Mouse (Mus musculus) G1E (cell line): Measurements from ENCODE around the gene Gimap8. TPM values are rescaled to one million over a fixed set of nuclear protein-coding genes. Genes with fewer than 3 reads are reported as not detected.

ENCODE experiments used
- ATAC-seq: 2 replicates; pipeline ENCODE4 v1.8.0; 2016; ENCODE audit warnings: mild to moderate bottlenecking; ENCODE audit not compliant: insufficient number of reproducible peaks, poor library complexity, low FRiP score, severe bottlenecking; ENCODE audit errors: extremely low read depth
- DNase-seq: peaks from one replicate; pipeline ENCODE4 v3.0.0; 2012; ENCODE audit warnings: low spot score
- H3K27me3 ChIP-seq: 2 replicates; pipeline ENCODE4 v1.6.1; 2012; ENCODE audit warnings: mild to moderate bottlenecking, low read length, inconsistent platforms; ENCODE audit not compliant: insufficient read depth
- H3K36me3 ChIP-seq: replicated peaks from 2 replicates; pipeline ENCODE3; 2012; ENCODE audit warnings: mild to moderate bottlenecking, inconsistent platforms
- H3K4me1 ChIP-seq: 2 replicates; pipeline ENCODE4 v1.6.1; 2012; ENCODE audit warnings: low read depth, low read length, inconsistent platforms, mixed read lengths; ENCODE audit not compliant: insufficient read depth
- H3K4me3 ChIP-seq: 2 replicates; pipeline ENCODE4 v1.5.1; 2012; ENCODE audit warnings: low read depth, mild to moderate bottlenecking, inconsistent platforms, low read length, moderate library complexity, mixed read lengths
- H3K9me3 ChIP-seq: replicated peaks from 2 replicates; pipeline ENCODE4 v1.6.1; 2012; ENCODE audit warnings: inconsistent platforms
- CTCF ChIP-seq: IDR thresholded peaks from 2 replicates; pipeline ENCODE4 v1.5.1; 2012; ENCODE audit warnings: low read depth, low read length, inconsistent platforms, mixed read lengths
- GATA1 ChIP-seq: IDR thresholded peaks from 2 replicates; pipeline ENCODE4 v1.6.1; 2012; ENCODE audit warnings: borderline replicate concordance, low read length, inconsistent platforms, mixed read lengths
- GATA2 ChIP-seq: IDR thresholded peaks from 2 replicates; pipeline ENCODE4 v1.6.1; 2012; ENCODE audit warnings: low read depth, low read length, inconsistent platforms, borderline replicate concordance
- POLR2AphosphoS5 ChIP-seq: IDR thresholded peaks from 2 replicates; pipeline ENCODE4 v1.6.1; 2012; ENCODE audit warnings: low read depth, low read length, inconsistent platforms; ENCODE audit not compliant: insufficient replicate concordance
- TAL1 ChIP-seq: conservative IDR thresholded peaks from 2 replicates; pipeline ENCODE4 v1.6.1; 2012; ENCODE audit warnings: low read depth, low read length, inconsistent platforms, mixed read lengths
- polyA plus RNA-seq: library from polyadenylated mRNA; stranded (reverse); fragments of >175 nt; gene quantifications from 2 replicates; pipeline ENCODE4 v1.2.3, GENCODE M21; 2012
- total RNA-seq, 2 experiments: library from RNA; stranded (forward) in 1 of 2; stranded (reverse) in 1 of 2; fragments of 200-1000 nt in 1 of 2; fragments of >200 nt in 1 of 2; fragmentation: Nextera tagmentation in 1 of 2; gene quantifications; 2 replicates each; pipeline ENCODE4 v1.2.3; 2014 to 2017

The Gimap8 gene
- total RNA-seq (2014; fragmentation: Nextera tagmentation) (not detected in 2 replicates), total RNA-seq (2017) (0.05 TPM in 1 of 2 replicates, not detected in the other), polyA plus RNA-seq (not detected in 2 replicates)

- H3K4me1 ChIP-seq = no peaks in the 10 kb centered on the region
- H3K27me3 ChIP-seq = peaks cover 9% of the 10 kb centered on the region
- ATAC-seq = no peak
- H3K4me3 ChIP-seq = no peak within 1 kb of the TSS
- no peak for DNase-seq
- no peaks in the 10 kb centered on the region for H3K36me3 ChIP-seq
- no peaks in the 10 kb centered on the region for H3K9me3 ChIP-seq
- no peak for TF ChIP-seq POLR2AphosphoS5
- TF ChIP-seq CTCF = no peak
- no peak for TF ChIP-seq GATA1
- no peak for TF ChIP-seq GATA2
- TF ChIP-seq TAL1 = no peak
Observed at GRCm38 (mm10) chr6:48646995-48647394, at the start of gene Gimap8. Gene Gimap8, plus strand, starts transcription at chr6:48647234.

DNA sequence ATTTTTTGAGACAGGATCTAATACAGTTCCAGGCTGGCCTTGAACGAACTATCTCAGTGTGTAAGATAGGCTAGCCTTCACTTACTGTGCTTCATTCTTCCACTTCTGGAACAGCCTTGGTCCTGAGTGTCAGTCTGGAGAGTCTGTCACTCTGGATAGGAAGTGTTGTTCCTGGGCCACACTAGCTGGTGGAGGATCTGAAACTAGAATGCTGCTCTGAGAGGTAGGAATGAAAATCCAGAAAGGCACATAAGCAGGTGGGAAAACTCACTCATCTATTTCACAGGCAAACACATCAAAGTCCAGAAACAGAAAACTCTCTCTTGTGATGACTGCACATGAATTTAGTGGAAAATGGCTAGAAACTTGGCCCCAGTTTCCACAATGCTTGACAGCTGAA lies 46.4 kb upstream of the Gimap8 start:
- Histone ChIP-seq H3K27me3 (no peaks in the 10 kb centered on the region), H3K9me3 (no peaks in the 10 kb centered on the region; the same call in 1 of the 2 replicates), H3K4me3 (no peak overlapping the region), H3K36me3 (no peaks in the 10 kb centered on the region), H3K4me1 (no peaks in the 10 kb centered on the region)
- no peak for ATAC-seq
- TF ChIP-seq POLR2AphosphoS5 = no peak
- no peak for TF ChIP-seq CTCF
- no peak for TF ChIP-seq GATA1
- TF ChIP-seq TAL1 = no peak
- no peak for TF ChIP-seq GATA2
- DNase-seq = no peak

- no peak for ATAC-seq
- H3K36me3 ChIP-seq = no peaks in the 10 kb centered on the region
Observed at GRCm38 (mm10) chr6:48601271-48602079, 45.6 kb upstream of the Gimap8 start, which contains the start of gene Zfp775. Gene Zfp775, plus strand, starts transcription at chr6:48602063.

DNA sequence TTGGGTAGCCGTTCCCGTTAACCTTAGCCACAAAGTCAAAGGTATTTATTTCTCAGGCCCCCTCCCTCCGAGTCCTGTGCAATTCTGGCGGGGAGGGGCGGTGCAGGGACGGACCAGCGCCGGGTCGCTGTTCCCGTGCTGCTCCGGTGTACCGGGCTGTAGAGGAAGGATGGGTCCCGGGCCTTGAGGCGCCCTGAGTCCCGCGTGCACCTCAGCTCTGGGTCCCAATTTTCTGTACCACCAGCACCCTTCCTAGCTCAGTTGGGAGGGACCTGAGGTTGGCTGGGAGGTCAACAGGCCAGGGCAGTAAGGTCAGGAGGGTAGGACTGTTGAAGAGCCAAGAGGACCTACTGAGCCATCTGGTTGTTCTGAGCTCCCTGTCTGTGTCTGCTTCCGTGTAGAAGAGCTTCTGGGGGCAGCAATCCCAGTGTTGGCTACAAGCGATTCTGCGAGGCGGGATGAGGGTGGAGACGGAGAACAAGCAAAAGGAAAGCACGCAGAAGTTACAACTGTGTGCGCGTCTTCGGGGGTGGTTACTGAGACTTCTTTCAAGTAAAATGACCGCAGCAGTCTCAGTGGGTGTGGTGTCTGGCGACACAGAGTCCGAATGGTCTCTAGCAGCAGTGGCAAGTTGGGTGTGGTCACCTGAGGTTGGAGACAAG lies 44.8 kb upstream of the Gimap8 start:
- DNase-seq = no peak
- no peak for ATAC-seq
- no peak for TF ChIP-seq TAL1
- TF ChIP-seq GATA1 = no peak
- no peak for TF ChIP-seq GATA2
- Histone ChIP-seq H3K36me3 (no peaks in the 10 kb centered on the region), H3K27me3 (no peaks in the 10 kb centered on the region), H3K4me3 (no peak overlapping the region), H3K4me1 (no peaks in the 10 kb centered on the region), H3K9me3 (no peaks in the 10 kb centered on the region; the same call in 1 of the 2 replicates)

More at GRCm38 (mm10) chr6:48601271-48602079, 45.6 kb upstream of the Gimap8 start, which contains the start of gene Zfp775:
- no peak within 1 kb of the TSS for H3K4me3 ChIP-seq
- H3K27me3 ChIP-seq = no peaks in the 10 kb centered on the region
- H3K9me3 ChIP-seq = no peaks in the 10 kb centered on the region; the same call in 1 of the 2 replicates
- H3K4me1 ChIP-seq = no peaks in the 10 kb centered on the region
- no peak for DNase-seq
- no peak for TF ChIP-seq POLR2AphosphoS5

DNA sequence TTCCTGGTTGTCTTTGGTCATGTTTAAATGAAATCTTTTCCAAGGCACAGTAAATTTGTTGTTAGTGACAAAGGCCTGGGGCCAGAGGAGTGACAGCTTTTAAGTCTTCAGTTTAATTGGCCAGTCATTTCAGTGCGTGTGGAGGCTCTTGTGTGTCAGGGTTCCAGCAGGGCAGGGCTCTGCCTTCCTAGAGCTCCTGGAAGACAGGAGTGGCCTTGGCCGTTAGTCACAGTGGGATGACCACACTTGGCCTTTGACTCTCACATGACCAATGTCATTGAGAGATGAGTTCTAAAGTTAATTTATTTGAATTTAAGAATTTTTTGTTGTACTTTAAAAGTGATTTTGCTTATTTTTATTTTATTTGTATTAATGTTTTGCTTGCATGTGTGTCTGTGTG lies 38.9 kb upstream of the Gimap8 start:
- DNase-seq (no peak), ATAC-seq (no peak)
- Histone ChIP-seq H3K9me3 (no peaks in the 10 kb centered on the region), H3K27me3 (no peaks in the 10 kb centered on the region), H3K4me1 (no peaks in the 10 kb centered on the region), H3K4me3 (no peak overlapping the region), H3K36me3 (no peaks in the 10 kb centered on the region)
- no peak for TF ChIP-seq TAL1
- no peak for TF ChIP-seq CTCF
- no peak for TF ChIP-seq GATA2
- no peak for TF ChIP-seq POLR2AphosphoS5
- TF ChIP-seq GATA1 = no peak

- Histone ChIP-seq H3K4me1 (no peaks in the 10 kb centered on the region), H3K36me3 (no peaks in the 10 kb centered on the region), H3K9me3 (no peaks in the 10 kb centered on the region), H3K4me3 (no peak overlapping the region), H3K27me3 (no peaks in the 10 kb centered on the region)
- no peak for DNase-seq
- ATAC-seq = no peak
- TF ChIP-seq CTCF (no peak), TAL1 (no peak), GATA1 (no peak), POLR2AphosphoS5 (no peak)
Observed at GRCm38 (mm10) chr6:48609512-48609911, 37.5 kb upstream of the Gimap8 start.
